Mouse (Mus musculus) liver, embryonic 14.5 days (tissue): ENCODE data around the gene Lcn11.
"Not testable (repeated sequence)": the region's sequence is repeated elsewhere in the genome, so short reads cannot be mapped to it uniquely, and the experiment has no call there.

Source experiments
- CTCF ChIP-seq: IDR thresholded peaks from 2 replicates; pipeline ENCODE4 v1.5.1; 2016; ENCODE audit warnings: antibody characterized with exemption, low read depth, control low read depth
- EP300 ChIP-seq: IDR thresholded peaks from 2 replicates; pipeline ENCODE4 v1.6.1; 2016; ENCODE audit warnings: antibody characterized with exemption, low read depth

GRCm38 (mm10) chr2:25815748-25816147 is 38.9 kb downstream of the Lcn11 start, which contains the start of gene Glt6d1:
- not testable (repeated sequence) for TF ChIP-seq CTCF, EP300
